Mouse (Mus musculus) intestine, embryonic 14.5 days (tissue): ENCODE measurements around the gene Jmjd1c. TPM values are rescaled to one million over a fixed set of nuclear protein-coding genes. Genes with fewer than 3 reads are reported as not detected.
A peak's percentile ranks its signal among the peaks of the same experiment; 100 is the strongest.

Experiments used
- ATAC-seq: fragments of 200-750 bp; cut with Nextera tagmentation; replicated peaks from 2 replicates; pipeline ENCODE4 v1.8.0; 2017; ENCODE audit warnings: low read depth, moderate number of reproducible peaks, moderate TSS enrichment, moderate library complexity; ENCODE audit not compliant: low FRiP score, low TSS enrichment
- DNase-seq: peaks from one replicate; pipeline ENCODE4 v3.0.0-alpha.2; 2018; ENCODE audit warnings: low spot score
- H3K27ac ChIP-seq: fragments of 300-500 bp; sonication (generic); 2 replicates; pipeline ENCODE4 v1.5.1; 2014; ENCODE audit warnings: low read depth, mild to moderate bottlenecking, control low read depth
- H3K27me3 ChIP-seq: fragments of 300-500 bp; sonication (generic); replicated peaks from 2 replicates; pipeline ENCODE4 v1.6.1; 2014; ENCODE audit warnings: low read length, control low read depth; ENCODE audit not compliant: control insufficient read depth, insufficient read depth
- H3K36me3 ChIP-seq: fragments of 300-500 bp; sonication (generic); 2 replicates; pipeline ENCODE4 v1.6.1; 2014; ENCODE audit warnings: low read length, control low read depth; ENCODE audit not compliant: control insufficient read depth, insufficient read depth
- H3K4me1 ChIP-seq: fragments of 300-500 bp; sonication (generic); replicated peaks from 2 replicates; pipeline ENCODE4 v1.6.1; 2014; ENCODE audit warnings: low read length, control low read depth, mixed read lengths; ENCODE audit not compliant: control insufficient read depth, insufficient read depth
- H3K4me2 ChIP-seq: fragments of 300-500 bp; sonication (generic); 2 replicates; pipeline ENCODE4 v1.6.1; 2014; ENCODE audit warnings: low read length
- H3K4me3 ChIP-seq: fragments of 300-500 bp; sonication (generic); 2 replicates; pipeline ENCODE4 v1.5.1; 2014; ENCODE audit warnings: low read depth, low read length, control low read depth, mixed read lengths
- H3K9ac ChIP-seq: fragments of 300-500 bp; sonication (generic); 2 replicates; pipeline ENCODE4 v1.6.1; 2014; ENCODE audit warnings: mild to moderate bottlenecking, low read length
- H3K9me3 ChIP-seq: fragments of 300-500 bp; sonication (generic); 2 replicates; pipeline ENCODE4 v1.6.1; 2016; ENCODE audit warnings: low read length, control low read depth; ENCODE audit not compliant: control insufficient read depth
- WGBS: fragments of 180-500 bp; shearing (Covaris S2); extraction: QIAGEN DNeasy Blood & Tissue Kit; methylation state at CpG from one replicate; pipeline ENCODE4 v1.1.7; 2014; 5-methylcytosine and 5-hydroxymethylcytosine counted together
- polyA plus RNA-seq: library from polyadenylated mRNA; unstranded; fragments of >200 nt; fragmentation: Nextera tagmentation; extraction: Ambion mirVana; gene quantifications from 2 replicates; pipeline ENCODE4 v1.2.1, GENCODE M21; 2014

Jmjd1c gene
- polyA plus RNA-seq, 1 experiment from 2014 or later: 47.5 TPM

- Histone ChIP-seq H3K27ac (no peak overlapping the region), H3K4me3 (no peak overlapping the region), H3K4me1 (peaks cover 7% of the 10 kb centered on the region; the same call in 1 of the 2 replicates), H3K36me3 (peaks cover 10% of the 10 kb centered on the region; the same call in 1 of the 2 replicates), H3K27me3 (no peaks in the 10 kb centered on the region), H3K4me2 (no peak overlapping the region), H3K9me3 (no peaks in the 10 kb centered on the region), H3K9ac (no peak overlapping the region)
- no peak for DNase-seq
- ATAC-seq: no peak
- WGBS: 76% methylated on average over 1 of the region's 1 CpGs
These were observed 94.3 kb downstream of the Jmjd1c start for GRCm38 (mm10) chr10:67190261-67190660.

- Histone ChIP-seq H3K9ac (no peak overlapping the region), H3K4me1 (0 out of 2 replicates have a peak, but pooled peaks cover 7% of the 10 kb centered on the region), H3K4me3 (no peak overlapping the region), H3K4me2 (no peak overlapping the region), H3K9me3 (no peaks in the 10 kb centered on the region), H3K27me3 (no peaks in the 10 kb centered on the region), H3K36me3 (peaks cover 10% of the 10 kb centered on the region; the same call in 1 of the 2 replicates), H3K27ac (no peak overlapping the region)
- 90% methylated on average over 3 of the region's 3 CpGs for whole genome bisulfite sequencing
- DNase-seq (no peak), ATAC-seq (no peak)
These were observed 96.4 kb downstream of the Jmjd1c start for GRCm38 (mm10) chr10:67192366-67192765.

GRCm38 (mm10) chr10:67193003-67193652, 97.2 kb downstream of the Jmjd1c start:
- 61% methylated on average over 3 of the region's 3 CpGs for WGBS
- no peak for ATAC-seq
- peak overlapping the region; percentile 5; the same call in 1 of the 2 replicates for H3K27ac ChIP-seq

GRCm38 (mm10) chr10:67194046-67194445, 98.1 kb downstream of the Jmjd1c start:
- 99% methylated on average over 3 of the region's 3 CpGs for WGBS
- H3K9ac ChIP-seq: no peak overlapping the region
- H3K4me3 ChIP-seq: no peak overlapping the region
- H3K4me1 ChIP-seq: peaks cover 5% of the 10 kb centered on the region; the same call in 1 of the 2 replicates
- no peak overlapping the region for H3K4me2 ChIP-seq
- peaks cover 10% of the 10 kb centered on the region; the same call in 1 of the 2 replicates for H3K36me3 ChIP-seq
- no peak overlapping the region for H3K27ac ChIP-seq
- no peak for DNase-seq
- no peak for ATAC-seq
- no peaks in the 10 kb centered on the region for H3K27me3 ChIP-seq
- no peaks in the 10 kb centered on the region for H3K9me3 ChIP-seq

More at GRCm38 (mm10) chr10:67193003-67193652, 97.2 kb downstream of the Jmjd1c start:
- H3K27me3 ChIP-seq: no peaks in the 10 kb centered on the region
- H3K36me3 ChIP-seq: peaks cover 10% of the 10 kb centered on the region; the same call in 1 of the 2 replicates
- no peaks in the 10 kb centered on the region for H3K9me3 ChIP-seq
- H3K4me1 ChIP-seq: peaks cover 10% of the 10 kb centered on the region; the same call in 1 of the 2 replicates
- H3K9ac ChIP-seq: no peak overlapping the region
- no peak for DNase-seq
- no peak overlapping the region for H3K4me3 ChIP-seq
- no peak overlapping the region for H3K4me2 ChIP-seq

- H3K27me3 ChIP-seq: no peaks in the 10 kb centered on the region
- no peak overlapping the region for H3K4me3 ChIP-seq
- H3K9ac ChIP-seq: no peak overlapping the region
- DNase-seq (no peak), ATAC-seq (no peak)
- no peaks in the 10 kb centered on the region for H3K9me3 ChIP-seq
- H3K4me1 ChIP-seq: peaks cover 3% of the 10 kb centered on the region; the same call in 1 of the 2 replicates
- peaks cover 6% of the 10 kb centered on the region; the same call in 1 of the 2 replicates for H3K36me3 ChIP-seq
- H3K4me2 ChIP-seq: no peak overlapping the region
- WGBS: 92% methylated on average over 1 of the region's 1 CpGs
- H3K27ac ChIP-seq: no peak overlapping the region
These were observed 99.7 kb downstream of the Jmjd1c start for GRCm38 (mm10) chr10:67195671-67196070.

- Histone ChIP-seq H3K4me1 (peaks cover 6% of the 10 kb centered on the region; the same call in 1 of the 2 replicates), H3K27ac (no peak overlapping the region), H3K9me3 (no peaks in the 10 kb centered on the region), H3K4me3 (no peak overlapping the region), H3K27me3 (no peaks in the 10 kb centered on the region), H3K9ac (no peak overlapping the region), H3K36me3 (peaks cover 3% of the 10 kb centered on the region; the same call in 1 of the 2 replicates), H3K4me2 (no peak overlapping the region)
- no peak for DNase-seq
- ATAC-seq: no peak
- 80% methylated on average over 4 of the region's 4 CpGs for WGBS
These were observed 101.3 kb downstream of the Jmjd1c start for GRCm38 (mm10) chr10:67197186-67197585.

GRCm38 (mm10) chr10:67197829-67198228, 101.9 kb downstream of the Jmjd1c start:
- Histone ChIP-seq H3K27me3 (no peaks in the 10 kb centered on the region), H3K4me1 (peaks cover 6% of the 10 kb centered on the region; the same call in 1 of the 2 replicates), H3K27ac (no peak overlapping the region), H3K9ac (no peak overlapping the region), H3K9me3 (no peaks in the 10 kb centered on the region), H3K4me2 (no peak overlapping the region), H3K36me3 (peaks cover 3% of the 10 kb centered on the region; the same call in 1 of the 2 replicates), H3K4me3 (no peak overlapping the region)
- no peak for ATAC-seq
- 72% methylated on average over 2 of the region's 2 CpGs for WGBS
- DNase-seq: no peak

GRCm38 (mm10) chr10:67201769-67202168, 105.8 kb downstream of the Jmjd1c start:
- Histone ChIP-seq H3K4me1 (peaks cover 6% of the 10 kb centered on the region; the same call in 1 of the 2 replicates), H3K9me3 (no peaks in the 10 kb centered on the region), H3K36me3 (no peaks in the 10 kb centered on the region; the same call in 1 of the 2 replicates), H3K27me3 (no peaks in the 10 kb centered on the region), H3K4me2 (no peak overlapping the region), H3K27ac (no peak overlapping the region), H3K4me3 (no peak overlapping the region), H3K9ac (no peak overlapping the region)
- DNase-seq (no peak), ATAC-seq (no peak)
